In genomic region chr7:138639541-138639940, GRCm38 (mm10) we compare ENCODE assay signal across 13 mouse cellular contexts.
"Had no signal": no experiment of that assay in that cellular context is flagged by ENCODE, and none has a peak within 500 bp of the region (broad histone marks: within the 10 kb centered on the region; RNA-seq: fewer than 3 reads in every experiment).

No protein-coding gene starts in this region.

- H3K27me3 ChIP-seq: intestine, embryonic 15.5 days; liver, embryonic 13.5 days; lung, embryonic 15.5 days; midbrain, embryonic 12.5 days; midbrain, embryonic 15.5 days; neural tube, embryonic 13.5 days had no signal

- DNase-seq: kidney, adult 11 months; kidney, postnatal 25 days; layer of hippocampus, postnatal 36 days; liver, embryonic 13.5 days; thymus, adult 2 months; thymus, postnatal 14 days; thymus, postnatal 4 days had no signal

- H3K4me2 ChIP-seq: intestine, embryonic 15.5 days; liver, embryonic 13.5 days; lung, embryonic 15.5 days; midbrain, embryonic 12.5 days; midbrain, embryonic 15.5 days; neural tube, embryonic 13.5 days had no signal

- H3K36me3 ChIP-seq: intestine, embryonic 15.5 days; liver, embryonic 13.5 days; lung, embryonic 15.5 days; midbrain, embryonic 12.5 days; midbrain, embryonic 15.5 days; neural tube, embryonic 13.5 days had no signal

- H3K9ac ChIP-seq: intestine, embryonic 15.5 days; liver, embryonic 13.5 days; lung, embryonic 15.5 days; midbrain, embryonic 12.5 days; midbrain, embryonic 15.5 days; neural tube, embryonic 13.5 days had no signal

- ATAC-seq: intestine, embryonic 15.5 days; midbrain, embryonic 15.5 days had no signal

- H3K4me3 ChIP-seq: intestine, embryonic 15.5 days; left cerebral cortex, adult 2 months; liver, embryonic 13.5 days; lung, embryonic 15.5 days; midbrain, embryonic 12.5 days; midbrain, embryonic 15.5 days; neural tube, embryonic 13.5 days had no signal

- H3K27ac ChIP-seq: intestine, embryonic 15.5 days; left cerebral cortex, adult 2 months; liver, embryonic 13.5 days; lung, embryonic 15.5 days; midbrain, embryonic 12.5 days; midbrain, embryonic 15.5 days; neural tube, embryonic 13.5 days had no signal

- H3K4me1 ChIP-seq: intestine, embryonic 15.5 days; liver, embryonic 13.5 days; lung, embryonic 15.5 days; midbrain, embryonic 12.5 days; midbrain, embryonic 15.5 days; neural tube, embryonic 13.5 days had no signal

- H3K9me3 ChIP-seq: intestine, embryonic 15.5 days; liver, embryonic 13.5 days; lung, embryonic 15.5 days; midbrain, embryonic 12.5 days; midbrain, embryonic 15.5 days; neural tube, embryonic 13.5 days had no signal
